Mouse (Mus musculus) embryonic fibroblast, embryonic 13.5 days (primary cell): Measurements from ENCODE around the gene 2310003L06Rik. TPM values are rescaled to one million over a fixed set of nuclear protein-coding genes. Genes with fewer than 3 reads are reported as not detected.

Experiments used
- H3K27ac ChIP-seq: 2 replicates; pipeline ENCODE4 v1.5.1; 2012; ENCODE audit warnings: low read length, control low read depth, inconsistent platforms; ENCODE audit not compliant: insufficient read depth
- H3K4me1 ChIP-seq: 2 replicates; pipeline ENCODE4 v1.6.1; 2011; ENCODE audit warnings: low read length; ENCODE audit not compliant: control insufficient read depth, insufficient read depth
- H3K4me3 ChIP-seq: 2 replicates; pipeline ENCODE4 v1.5.1; 2011; ENCODE audit warnings: mild to moderate bottlenecking, control low read depth, low read length; ENCODE audit not compliant: insufficient read depth
- CTCF ChIP-seq: IDR thresholded peaks from 2 replicates; pipeline ENCODE4 v1.5.1; 2011; ENCODE audit warnings: mild to moderate bottlenecking, control low read depth, low read length, moderate library complexity, borderline replicate concordance; ENCODE audit not compliant: insufficient read depth
- POLR2A ChIP-seq: IDR thresholded peaks from 2 replicates; pipeline ENCODE4 v1.6.1; 2011; ENCODE audit warnings: low read depth, mild to moderate bottlenecking, control low read depth, low read length, moderate library complexity
- polyA plus RNA-seq: library from polyadenylated mRNA; stranded (reverse); fragments of >200 nt; gene quantifications from 2 replicates; pipeline ENCODE4 v1.2.4, GENCODE M21; 2011; ENCODE audit warnings: low read depth; ENCODE audit not compliant: missing spikeins, insufficient read length

2310003L06Rik gene
- polyA plus RNA-seq = 0.32 TPM in 1 of 2 replicates, not detected in the other

DNA sequence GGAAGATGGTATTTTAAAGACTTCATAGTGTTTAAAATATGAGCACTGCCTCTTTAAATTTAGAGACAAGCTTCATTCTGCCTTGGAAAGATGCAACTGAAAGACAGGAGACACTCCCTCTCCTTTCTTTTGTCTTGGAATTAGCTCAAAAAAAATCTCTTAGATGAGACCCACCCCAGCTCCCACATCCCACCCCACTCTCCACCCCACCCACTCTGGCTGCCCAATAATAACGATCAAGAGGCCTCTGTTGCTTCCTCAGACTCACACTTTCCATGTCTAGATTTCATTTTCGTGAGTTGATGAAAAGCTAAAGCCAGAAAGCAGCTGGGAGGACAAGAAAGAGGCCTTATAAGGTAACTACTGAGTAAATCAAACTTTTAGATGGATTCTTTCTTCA is at the start of gene 2310003L06Rik, which contains the start of gene Gm28434:
Gene 2310003L06Rik, plus strand, starts transcription at position 259 of the 400 bp plus-strand sequence.
Gene Gm28434, plus strand, starts transcription at position 317 of the 400 bp plus-strand sequence.
- no peak for TF ChIP-seq CTCF
- no peak for TF ChIP-seq POLR2A
- Histone ChIP-seq H3K4me1 (no peaks in the 10 kb centered on the region), H3K27ac (no peak within 1 kb of the TSS), H3K4me3 (no peak within 1 kb of the TSS)

DNA sequence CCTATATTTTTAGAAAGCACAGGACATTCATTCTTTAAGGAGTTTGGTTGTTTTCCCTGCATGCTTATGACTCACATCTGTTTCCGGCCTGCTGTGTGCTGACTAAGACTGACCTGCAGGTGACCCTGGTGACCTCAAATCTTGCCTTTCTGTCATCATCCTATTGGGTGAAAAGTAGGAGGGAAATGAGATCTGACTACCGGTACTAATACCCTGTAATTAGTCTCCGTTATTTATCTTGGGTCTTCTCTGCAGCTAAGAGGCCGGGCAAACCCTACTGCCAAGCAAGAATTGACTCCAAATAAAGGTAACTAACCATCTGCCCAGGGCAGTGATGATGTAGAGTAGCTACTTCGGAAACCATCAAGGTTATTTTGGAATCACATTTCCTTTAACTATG is 43.9 kb upstream of the 2310003L06Rik start, which contains the start of gene Csn3:
Gene Csn3, plus strand, starts transcription at position 208 of the 400 bp plus-strand sequence.
- no peak for TF ChIP-seq POLR2A
- no peak for TF ChIP-seq CTCF

GRCm38 (mm10) chr5:87931603-87932002 is 37.7 kb upstream of the 2310003L06Rik start:
- no peaks in the 10 kb centered on the region for H3K4me1 ChIP-seq
- TF ChIP-seq CTCF = no peak
- TF ChIP-seq POLR2A = no peak
- no peak overlapping the region for H3K27ac ChIP-seq
- no peak overlapping the region for H3K4me3 ChIP-seq

More for the DNA sequence above, 43.9 kb upstream of the 2310003L06Rik start, which contains the start of gene Csn3:
- H3K4me1 ChIP-seq = 0 out of 2 replicates have a peak, but pooled peaks cover 2% of the 10 kb centered on the region
- H3K27ac ChIP-seq = no peak within 1 kb of the TSS
- H3K4me3 ChIP-seq = no peak within 1 kb of the TSS

DNA sequence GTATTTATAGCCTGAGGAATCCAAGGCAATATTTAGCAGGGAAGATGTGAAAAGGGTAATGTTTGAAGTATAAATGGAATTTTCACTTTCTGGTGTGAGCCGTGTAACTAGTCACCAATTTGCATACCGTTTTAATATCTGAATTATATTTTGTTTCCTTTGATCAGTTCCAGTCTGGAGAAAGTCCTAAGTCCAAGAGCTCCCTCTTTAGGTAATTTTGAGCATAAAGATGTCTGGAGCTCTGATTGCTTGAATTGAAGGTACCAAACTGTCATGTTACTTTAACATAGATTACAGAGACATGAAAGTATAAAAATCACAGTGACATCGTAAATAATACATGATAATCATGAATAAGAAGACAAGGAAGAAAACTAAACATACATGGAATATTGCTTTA is 28.5 kb upstream of the 2310003L06Rik start:
- H3K27ac ChIP-seq = no peak overlapping the region
- no peaks in the 10 kb centered on the region for H3K4me1 ChIP-seq
- H3K4me3 ChIP-seq = no peak overlapping the region
- TF ChIP-seq CTCF (no peak), POLR2A (no peak)

GRCm38 (mm10) chr5:87942515-87942914 is 26.7 kb upstream of the 2310003L06Rik start:
- no peak overlapping the region for H3K4me3 ChIP-seq
- H3K27ac ChIP-seq = no peak overlapping the region
- H3K4me1 ChIP-seq = no peaks in the 10 kb centered on the region
- TF ChIP-seq CTCF (no peak), POLR2A (no peak)

GRCm38 (mm10) chr5:87951836-87952235 is 17.4 kb upstream of the 2310003L06Rik start:
- H3K4me3 ChIP-seq = no peak overlapping the region
- no peak overlapping the region for H3K27ac ChIP-seq
- no peak for TF ChIP-seq CTCF
- TF ChIP-seq POLR2A = no peak
- H3K4me1 ChIP-seq = no peaks in the 10 kb centered on the region

- no peak for TF ChIP-seq POLR2A
- H3K4me3 ChIP-seq = no peak within 1 kb of the TSS
- no peaks in the 10 kb centered on the region for H3K4me1 ChIP-seq
- no peak within 1 kb of the TSS for H3K27ac ChIP-seq
Measured at GRCm38 (mm10) chr5:87979139-87979538, 9.9 kb downstream of the 2310003L06Rik start, which contains the start of gene Cabs1. TSS of gene Cabs1 (plus strand) at chr5:87979439.

DNA sequence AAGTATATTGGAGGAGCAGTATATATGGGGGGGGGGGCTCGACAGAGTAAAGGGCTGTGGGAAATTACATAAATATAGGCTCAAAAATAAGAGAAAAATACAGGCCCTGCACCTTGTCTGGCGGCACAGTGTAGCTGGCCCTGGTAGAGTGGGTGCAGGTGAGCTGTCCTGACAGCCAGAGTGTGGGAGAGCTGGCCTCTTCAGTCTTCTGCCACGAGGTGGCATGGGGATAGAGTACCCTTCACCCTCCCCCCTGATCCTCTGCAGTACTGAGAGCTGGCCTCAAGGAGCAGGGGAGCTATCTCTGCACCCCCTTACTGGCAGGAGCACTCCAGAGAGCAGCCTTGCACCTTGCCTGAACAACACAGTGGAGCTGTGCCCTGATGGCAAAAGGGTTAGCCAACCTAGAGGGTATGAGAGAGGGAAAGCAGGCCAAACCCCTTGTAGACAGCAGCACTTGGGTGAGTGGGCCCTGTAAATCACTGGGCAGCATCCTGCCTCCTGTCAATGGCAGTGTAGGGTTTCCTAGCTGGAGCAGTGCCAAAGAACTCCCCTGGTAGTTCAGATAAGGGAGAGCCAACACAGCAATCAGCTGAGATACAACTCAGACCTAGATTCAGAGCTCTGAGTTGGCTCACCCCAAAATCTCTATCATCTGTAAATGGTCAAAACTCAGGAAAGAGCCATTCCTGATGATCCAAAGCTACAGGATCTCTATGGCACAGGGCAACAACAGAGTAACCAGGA is 13.4 kb downstream of the 2310003L06Rik start:
- Histone ChIP-seq H3K4me1 (no peaks in the 10 kb centered on the region), H3K4me3 (no peak overlapping the region), H3K27ac (no peak overlapping the region)
- TF ChIP-seq POLR2A (no peak), CTCF (no peak)

GRCm38 (mm10) chr5:88002249-88002648 is 33.0 kb downstream of the 2310003L06Rik start, which contains the start of gene Smr3a:
TSS of gene Smr3a (plus strand) at chr5:88002549.
- H3K4me1 ChIP-seq = no peaks in the 10 kb centered on the region
- no peak for TF ChIP-seq POLR2A
- TF ChIP-seq CTCF = no peak

DNA sequence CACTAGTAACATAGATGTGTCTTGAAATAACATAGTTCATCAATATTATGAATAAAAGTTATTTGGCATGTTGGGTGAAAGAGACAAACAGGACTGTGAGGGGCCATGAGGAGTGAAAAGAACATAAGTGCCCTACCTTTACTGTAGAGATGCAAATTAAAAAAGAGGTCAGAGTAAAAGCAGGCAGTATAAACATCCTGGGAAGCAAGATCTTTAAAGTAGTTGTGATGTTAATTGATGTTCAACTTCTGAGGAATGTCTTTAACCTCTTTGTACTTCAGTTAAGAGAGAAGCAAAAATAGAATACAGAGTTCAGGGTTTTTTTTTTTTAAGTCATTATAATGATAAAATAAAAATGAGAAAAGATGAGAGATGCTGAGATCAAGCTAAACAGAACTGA is 36.0 kb downstream of the 2310003L06Rik start:
- TF ChIP-seq CTCF (no peak), POLR2A (no peak)
- Histone ChIP-seq H3K4me1 (no peaks in the 10 kb centered on the region), H3K27ac (no peak overlapping the region), H3K4me3 (no peak overlapping the region)

More at GRCm38 (mm10) chr5:88002249-88002648, 33.0 kb downstream of the 2310003L06Rik start, which contains the start of gene Smr3a:
- H3K27ac ChIP-seq = no peak within 1 kb of the TSS
- H3K4me3 ChIP-seq = no peak within 1 kb of the TSS

Other genes starting within 250 kb of the 2310003L06Rik start
- not detected in 2 replicates for gene Csn1s2a, start 194.9 kb upstream of the 2310003L06Rik start, polyA plus RNA-seq
- gene Csn1s2b, start 161.4 kb upstream of the 2310003L06Rik start, polyA plus RNA-seq = not detected in 2 replicates
- gene Prr27, start 143.8 kb upstream of the 2310003L06Rik start, polyA plus RNA-seq = not detected in 2 replicates
- not detected in 2 replicates for gene Odam, start 84.4 kb upstream of the 2310003L06Rik start, polyA plus RNA-seq
- gene Csn3, start 43.9 kb upstream of the 2310003L06Rik start, polyA plus RNA-seq = not detected in 2 replicates
- not detected in 2 replicates for gene Gm28434, start 58 bp downstream of the 2310003L06Rik start, polyA plus RNA-seq
- not detected in 2 replicates for gene Cabs1, start 10.0 kb downstream of the 2310003L06Rik start, polyA plus RNA-seq
- gene Smr3a, start 33.1 kb downstream of the 2310003L06Rik start, polyA plus RNA-seq = not detected in 2 replicates
- not detected in 2 replicates for gene Smr2, start 117.1 kb downstream of the 2310003L06Rik start, polyA plus RNA-seq
- gene Gm11116, start 142.1 kb downstream of the 2310003L06Rik start, polyA plus RNA-seq = not detected in 2 replicates
- not detected in 2 replicates for gene Gm11115, start 184.6 kb downstream of the 2310003L06Rik start, polyA plus RNA-seq